Mouse (Mus musculus) cerebellum, adult 11 months (tissue): ENCODE results near the gene Srsf10.

Experiments used
- DNase-seq: peaks from one replicate; pipeline ENCODE4 v3.0.0; 2022

Srsf10 gene

GRCm38 (mm10) chr4:135886184-135886583 is 30.6 kb downstream of the Srsf10 start:
- DNase-seq: no peak

DNA sequence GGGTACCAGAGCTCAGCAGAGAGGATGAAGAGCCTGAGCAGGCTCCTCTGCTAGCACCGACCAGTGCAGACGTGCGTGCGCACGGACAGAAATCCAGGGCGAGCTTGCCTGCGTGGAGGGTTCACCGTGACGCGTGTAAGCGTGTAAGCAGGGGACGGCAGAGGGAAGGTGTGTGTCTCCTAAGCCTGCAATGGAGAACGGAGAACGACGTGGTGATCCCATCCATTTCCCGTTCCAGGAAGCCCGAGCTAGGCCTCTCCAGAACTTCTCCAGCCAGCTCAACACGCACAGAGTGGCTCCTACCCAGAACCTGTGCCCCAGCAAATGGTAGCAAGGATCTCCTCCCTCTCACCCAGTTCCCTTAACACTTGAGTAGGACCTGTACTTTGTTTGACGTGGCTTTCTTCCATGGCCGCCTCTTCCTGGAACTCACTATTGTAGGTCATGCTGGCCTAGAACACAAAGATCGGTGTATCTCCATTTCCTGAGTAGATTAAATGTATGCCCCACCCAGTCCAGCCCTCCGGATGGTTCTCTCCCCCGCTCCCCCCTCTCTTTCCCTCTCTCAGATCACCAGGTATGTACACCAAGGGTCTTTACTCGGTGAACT is 33.0 kb downstream of the Srsf10 start:
- no peak for DNase-seq

DNA sequence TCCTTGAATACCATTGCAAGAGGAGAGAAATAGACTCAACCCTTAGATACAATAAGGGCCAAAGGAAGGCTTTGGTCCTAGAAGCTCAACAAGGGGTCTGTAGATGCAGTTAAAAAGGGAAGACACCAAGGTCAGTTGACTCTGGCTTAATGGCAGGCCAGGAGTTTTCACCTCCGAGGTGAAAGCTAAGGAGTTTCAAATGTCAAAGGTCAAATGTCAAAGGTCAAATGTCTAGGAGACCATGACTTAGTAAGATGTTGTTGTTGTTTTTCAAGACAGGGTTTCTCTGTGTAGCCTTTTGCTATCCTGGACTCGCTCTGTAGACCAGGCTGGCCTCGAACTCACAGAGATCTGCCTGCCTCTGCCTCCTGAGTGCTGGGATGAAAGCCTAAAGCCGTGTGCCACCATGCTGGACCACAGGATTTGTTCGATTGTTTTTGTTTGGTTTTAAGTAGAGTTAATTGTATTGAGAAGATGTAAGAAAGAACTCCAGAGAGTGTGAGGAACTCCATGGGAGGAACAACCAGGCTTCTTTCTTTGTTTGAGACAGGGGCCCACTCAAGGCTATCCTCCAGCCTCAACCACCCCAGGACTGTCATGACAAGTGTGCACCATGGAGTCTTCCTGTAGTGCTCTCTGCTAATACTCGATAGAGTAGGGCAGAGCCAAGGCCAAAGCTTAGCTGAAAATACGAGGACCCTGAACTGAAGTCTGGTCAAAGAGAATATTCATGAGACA is 33.8 kb downstream of the Srsf10 start:
- no peak for DNase-seq

- DNase-seq: peak; percentile 52
Measured at GRCm38 (mm10) chr4:135889884-135890283, 34.3 kb downstream of the Srsf10 start.

DNA sequence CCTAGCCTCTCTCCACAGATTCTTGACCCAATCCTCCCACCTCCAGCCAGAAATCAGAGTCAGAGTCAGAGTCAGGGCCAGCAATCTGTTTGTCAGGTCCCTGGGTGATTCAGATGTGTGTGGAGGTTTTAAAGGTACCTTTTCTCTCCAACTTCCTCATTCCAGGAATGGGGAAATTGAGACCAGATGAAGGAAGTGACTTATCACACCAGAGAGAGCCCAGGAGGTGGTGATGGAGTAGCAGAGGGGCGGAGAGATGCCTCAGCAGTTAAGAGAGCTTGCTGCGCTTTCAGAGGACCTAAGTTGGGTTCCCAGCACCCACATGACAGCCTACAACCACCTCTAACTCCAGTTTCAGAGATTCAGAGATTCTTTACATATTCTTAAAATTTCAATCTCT is 36.0 kb downstream of the Srsf10 start:
- no peak for DNase-seq

DNA sequence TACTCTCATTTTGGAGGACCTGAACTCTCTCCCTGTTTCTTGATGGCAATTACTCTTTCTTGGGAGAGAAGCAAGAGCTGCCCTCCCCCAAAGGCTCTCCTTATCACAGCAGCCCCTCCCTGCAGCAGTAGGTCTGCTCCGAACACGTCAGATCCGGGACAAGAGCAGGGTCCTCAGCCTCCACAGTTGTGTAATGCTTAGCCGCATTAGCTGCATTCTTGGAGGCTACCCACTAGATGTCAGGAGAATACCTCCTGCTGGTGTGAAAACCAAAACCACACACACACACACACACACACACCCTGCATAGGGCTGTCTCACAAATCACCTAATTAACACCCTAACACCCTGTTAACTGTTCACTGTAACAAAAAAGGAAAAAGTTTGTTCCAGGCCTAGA is 37.3 kb downstream of the Srsf10 start:
- no peak for DNase-seq

DNA sequence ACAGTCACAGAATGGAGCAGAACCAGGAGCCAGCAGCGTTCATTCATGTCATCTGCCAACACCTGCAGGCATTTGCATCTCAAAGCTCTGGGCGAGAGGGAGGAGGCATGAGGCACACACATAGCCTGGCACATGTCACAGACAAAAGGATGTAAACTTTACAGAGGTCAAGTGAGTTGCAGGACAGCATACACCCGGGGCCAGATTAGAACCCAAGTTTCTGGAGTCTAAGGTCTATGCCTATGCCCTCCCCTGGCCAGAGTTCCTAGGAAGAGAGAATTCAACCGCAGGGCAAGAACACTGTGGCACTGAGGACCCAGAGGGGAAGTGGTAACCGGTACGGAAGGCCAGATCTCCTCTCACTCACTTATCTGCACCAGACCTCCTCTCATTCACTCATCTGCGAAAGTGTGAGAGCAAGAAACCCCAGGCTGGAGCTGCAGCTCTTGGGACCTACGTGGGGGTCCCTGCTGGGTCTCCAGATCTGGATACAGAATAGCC is 39.6 kb downstream of the Srsf10 start, which contains the start of gene Cnr2:
Gene Cnr2 (plus strand): TSS at position 324 of the 501 bp plus-strand sequence.
- no peak for DNase-seq

DNA sequence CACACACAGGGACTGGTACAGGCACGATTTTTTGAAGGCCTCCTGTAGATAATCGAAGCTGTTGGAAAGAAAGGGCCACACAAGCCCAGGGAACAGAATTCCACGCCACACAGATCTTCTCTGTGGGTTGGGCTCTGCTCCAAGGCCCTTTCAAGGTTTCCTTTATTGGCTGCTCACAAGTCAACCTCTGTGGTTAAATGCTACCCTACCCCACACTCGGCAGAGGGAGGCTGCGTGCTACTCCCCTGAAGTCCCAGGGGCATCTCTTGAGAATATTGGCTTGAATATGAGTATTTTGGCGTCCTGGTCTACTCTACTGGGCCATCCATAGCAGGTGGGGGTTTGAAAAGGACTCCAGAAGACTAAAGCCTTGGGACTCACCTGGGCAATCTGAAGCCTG is 40.6 kb downstream of the Srsf10 start:
- DNase-seq: no peak

DNA sequence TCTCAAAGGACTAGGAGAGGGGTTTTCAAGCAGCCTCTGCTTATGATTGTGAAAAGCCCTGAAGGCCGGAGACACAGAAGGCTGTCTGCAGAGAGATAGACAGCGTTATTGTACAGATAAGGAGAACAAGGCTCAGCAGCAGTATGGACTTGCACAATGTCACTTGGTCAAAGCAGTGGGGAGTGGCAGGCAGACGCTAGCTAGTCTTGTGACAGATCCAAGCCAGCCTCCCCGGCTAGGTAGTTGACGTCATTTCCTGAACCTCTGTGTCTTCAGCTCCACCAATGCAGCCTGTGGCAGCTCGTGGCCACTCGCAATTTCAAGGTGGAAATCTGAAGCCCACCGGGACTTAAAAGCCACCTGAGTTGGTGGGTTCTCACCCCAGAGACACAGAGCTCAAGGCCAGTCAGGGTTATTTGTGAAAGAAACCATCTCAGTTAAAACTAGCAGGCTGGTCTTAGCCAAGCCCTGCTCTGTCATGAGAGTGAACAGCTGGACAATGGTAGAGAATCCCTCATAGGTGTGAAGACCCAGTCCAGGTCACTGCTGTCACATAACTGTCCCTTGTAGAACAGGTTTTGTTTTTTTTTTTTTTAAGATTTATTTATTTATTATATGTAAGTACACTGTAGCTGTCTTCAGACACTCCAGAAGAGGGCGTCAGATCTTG is 43.0 kb downstream of the Srsf10 start:
- DNase-seq: no peak

GRCm38 (mm10) chr4:135899050-135899448 is 43.5 kb downstream of the Srsf10 start:
- no peak for DNase-seq

DNA sequence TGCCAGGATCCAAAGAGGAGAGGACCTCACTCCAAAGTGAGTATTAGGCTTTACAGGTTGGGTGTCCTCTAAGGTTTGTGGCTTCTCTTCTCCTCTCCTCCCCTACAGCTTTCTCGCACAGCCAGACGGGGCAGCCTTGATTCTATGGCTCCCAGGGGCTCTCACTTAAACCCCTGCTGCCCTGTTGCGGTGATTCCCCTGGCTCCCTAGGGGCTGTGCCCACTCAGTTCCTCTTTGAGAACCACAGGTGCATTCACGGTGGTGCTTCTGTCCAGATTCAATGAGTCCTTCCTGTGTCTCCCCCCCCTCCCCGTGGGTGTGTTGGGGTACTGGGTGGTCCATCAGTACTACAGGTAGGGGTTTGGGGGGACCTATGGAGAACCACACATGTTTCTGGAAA is 44.5 kb downstream of the Srsf10 start:
- no peak for DNase-seq

GRCm38 (mm10) chr4:135902606-135903242 is 47.2 kb downstream of the Srsf10 start:
- DNase-seq: no peak

DNA sequence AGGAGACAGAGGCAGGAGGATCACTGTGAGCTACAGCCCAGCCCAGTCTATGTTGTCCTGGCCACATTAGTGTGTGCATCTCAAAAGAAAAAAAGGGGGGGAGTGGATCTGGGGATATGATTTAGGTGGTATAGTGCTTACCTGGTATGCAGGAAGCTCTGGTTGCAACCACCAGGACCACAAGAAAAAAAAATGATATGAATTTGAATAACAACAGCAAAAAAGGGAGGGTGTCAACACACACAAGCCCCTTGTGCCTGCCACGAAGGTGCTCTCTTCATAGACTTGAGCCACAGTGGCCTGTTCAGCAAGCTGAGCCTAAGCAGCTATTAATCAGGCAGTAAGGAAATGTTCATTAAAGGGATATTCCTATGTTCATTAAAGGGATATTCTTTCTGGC is 49.3 kb downstream of the Srsf10 start:
- DNase-seq: no peak

DNA sequence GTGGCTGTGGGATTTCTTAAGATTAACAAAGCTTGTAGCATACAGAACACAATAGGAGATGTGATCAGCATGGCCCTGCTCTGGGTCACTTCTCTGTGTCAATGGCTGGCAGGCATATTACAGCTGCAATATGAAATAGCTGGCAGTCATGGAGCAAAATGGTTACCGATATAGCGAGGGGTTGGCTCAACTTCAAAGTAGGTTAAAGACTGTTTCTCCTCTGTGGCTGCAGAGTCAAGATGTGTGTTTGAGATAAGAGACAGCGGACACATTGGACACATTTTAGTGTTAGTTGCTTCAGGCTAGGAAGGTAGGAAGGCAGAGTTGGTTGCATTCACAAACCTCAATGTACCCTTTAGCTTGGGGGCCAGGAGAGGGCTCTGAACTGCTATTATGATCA is 51.1 kb downstream of the Srsf10 start:
- no peak for DNase-seq

DNA sequence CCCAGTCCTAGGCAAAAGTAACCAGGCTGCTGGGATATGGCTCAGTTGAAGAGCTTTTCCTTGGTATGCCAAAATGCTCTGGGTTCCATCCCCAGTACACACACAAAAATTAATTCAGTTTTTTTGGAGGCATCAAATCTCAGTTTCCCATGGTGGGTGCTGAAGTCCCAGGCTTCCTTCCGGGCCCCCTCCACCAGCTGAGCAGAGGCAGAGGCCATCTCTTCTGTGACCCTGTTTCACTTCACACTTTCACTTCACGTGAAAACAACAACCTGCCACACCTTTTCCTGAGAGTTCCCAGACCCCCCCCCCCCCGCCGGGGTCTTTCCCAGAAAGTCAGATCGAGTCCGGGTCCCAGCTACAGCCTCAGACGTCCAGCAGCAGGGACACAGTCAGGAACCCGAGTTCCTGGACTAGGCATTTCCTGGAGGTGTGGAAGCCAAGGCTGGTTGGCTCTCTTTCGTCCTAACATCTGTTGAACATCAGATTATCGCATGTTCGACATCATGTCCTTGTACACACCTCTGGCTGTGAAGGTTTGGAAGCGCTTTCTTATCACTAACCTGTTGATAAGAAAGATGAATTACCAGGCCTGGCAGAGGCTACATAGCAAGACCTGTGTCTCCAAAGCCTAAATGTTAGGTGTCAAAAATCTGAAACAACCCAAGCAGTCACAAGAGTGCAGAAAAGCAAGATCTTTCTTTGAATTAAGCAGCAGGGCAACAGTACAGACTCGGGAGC is 53.9 kb downstream of the Srsf10 start:
- DNase-seq: no peak

DNA sequence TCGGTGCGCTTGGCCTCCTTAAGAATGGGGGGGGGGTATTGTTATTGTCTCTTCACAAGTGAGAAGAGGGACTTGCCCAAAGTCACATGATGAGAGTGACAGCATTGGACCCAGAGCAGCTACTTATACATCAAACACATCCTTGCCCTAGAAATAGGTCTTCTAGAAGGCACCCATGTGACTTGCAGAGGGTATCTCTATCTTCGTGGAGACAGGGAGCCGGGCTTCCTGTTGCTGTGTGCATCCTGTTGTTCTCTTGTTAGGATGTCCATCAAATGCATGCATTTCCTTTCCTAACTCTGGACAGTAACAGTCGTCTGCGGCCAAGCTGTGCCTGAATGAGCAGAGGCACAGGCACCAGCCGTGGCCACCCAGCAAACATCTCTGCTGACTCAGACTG is 56.0 kb downstream of the Srsf10 start:
- DNase-seq: no peak

- no peak for DNase-seq
Measured at GRCm38 (mm10) chr4:135912164-135912563, 56.6 kb downstream of the Srsf10 start.

- DNase-seq: no peak
Measured at GRCm38 (mm10) chr4:135912835-135913234, 57.3 kb downstream of the Srsf10 start.

DNA sequence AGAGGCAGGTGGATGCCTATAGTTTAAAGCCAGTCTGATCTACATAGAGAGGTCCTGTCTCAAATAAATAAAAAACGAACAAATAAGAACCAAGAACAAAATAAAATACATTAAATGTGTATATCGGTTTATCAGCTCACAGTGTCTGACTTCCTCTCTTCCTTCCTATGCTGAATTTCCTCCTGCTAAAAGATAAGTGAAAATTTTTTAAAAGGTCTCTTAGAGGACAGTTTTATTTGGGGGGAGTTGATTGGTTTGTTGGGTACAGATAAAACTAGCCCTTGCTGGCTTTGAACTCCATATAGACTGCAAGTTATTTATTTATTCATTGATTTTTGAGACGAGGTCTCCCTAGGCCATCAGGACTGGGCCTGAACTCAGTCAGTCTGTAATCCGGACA is 57.9 kb downstream of the Srsf10 start:
- DNase-seq: no peak

GRCm38 (mm10) chr4:135918635-135919279 is 63.2 kb downstream of the Srsf10 start:
- DNase-seq: no peak

DNA sequence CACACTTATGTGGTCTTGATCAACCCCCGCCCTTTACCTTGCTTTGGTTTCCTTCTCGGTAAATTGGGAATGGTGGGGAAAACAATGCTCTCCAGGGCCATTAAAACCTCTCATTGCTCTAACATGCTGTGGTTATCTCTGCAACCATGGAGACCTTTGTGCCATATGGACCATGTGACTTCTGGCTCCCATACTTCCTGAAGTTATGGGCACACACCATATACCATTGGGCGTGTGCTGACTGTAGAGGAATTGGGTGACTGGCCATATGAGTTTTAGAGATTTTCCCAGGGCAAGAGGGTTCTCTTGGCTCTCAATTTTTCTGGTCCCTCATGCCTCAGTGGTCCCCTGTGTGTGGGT is 63.7 kb downstream of the Srsf10 start:
- no peak for DNase-seq
